Mouse (Mus musculus) kidney, embryonic 16.5 days (tissue): ENCODE data around the gene Des. TPM values are rescaled to one million over a fixed set of nuclear protein-coding genes. Genes with fewer than 3 reads are reported as not detected.

Source experiments
- ATAC-seq: fragments of 200-750 bp; cut with Nextera tagmentation; 2 replicates; pipeline ENCODE4 v1.8.0; 2017; ENCODE audit warnings: moderate TSS enrichment; ENCODE audit not compliant: low FRiP score, low TSS enrichment
- H3K27ac ChIP-seq: fragments of 300-500 bp; sonication (generic); 2 replicates; pipeline ENCODE4 v1.5.1; 2014; ENCODE audit warnings: low read length
- H3K27me3 ChIP-seq: fragments of 300-500 bp; sonication (generic); 2 replicates; pipeline ENCODE4 v1.6.1; 2014; ENCODE audit warnings: low read length, control low read depth, mixed read lengths; ENCODE audit not compliant: insufficient read depth
- H3K36me3 ChIP-seq: fragments of 300-500 bp; sonication (generic); 2 replicates; pipeline ENCODE4 v1.6.1; 2014; ENCODE audit warnings: low read length, control low read depth, mixed read lengths; ENCODE audit not compliant: insufficient read depth
- H3K4me1 ChIP-seq: fragments of 300-500 bp; sonication (generic); 2 replicates; pipeline ENCODE4 v1.6.1; 2014; ENCODE audit warnings: low read length, control low read depth, mixed read lengths; ENCODE audit not compliant: insufficient read depth
- H3K4me2 ChIP-seq: fragments of 300-500 bp; sonication (generic); replicated peaks from 2 replicates; pipeline ENCODE4 v1.6.1; 2014; ENCODE audit warnings: low read depth, low read length
- H3K4me3 ChIP-seq: fragments of 300-500 bp; sonication (generic); 2 replicates; pipeline ENCODE4 v1.5.1; 2014; ENCODE audit warnings: mild to moderate bottlenecking, low read length
- H3K9ac ChIP-seq: fragments of 300-500 bp; sonication (generic); replicated peaks from 2 replicates; pipeline ENCODE4 v1.6.1; 2014; ENCODE audit warnings: low read length
- H3K9me3 ChIP-seq: fragments of 300-500 bp; sonication (generic); 2 replicates; pipeline ENCODE4 v1.6.1; 2016; ENCODE audit warnings: low read length, control low read depth
- WGBS: fragments of 180-500 bp; shearing (Covaris S2); extraction: QIAGEN DNeasy Blood & Tissue Kit; methylation state at CpG from one replicate; pipeline ENCODE4 v1.1.7; 2014; 5-methylcytosine and 5-hydroxymethylcytosine counted together
- polyA plus RNA-seq: library from polyadenylated mRNA; unstranded; fragments of >200 nt; fragmentation: Nextera tagmentation; extraction: Ambion mirVana; gene quantifications from 2 replicates; pipeline ENCODE4 v1.2.1, GENCODE M21; 2015

Gene Des
- polyA plus RNA-seq, 1 experiment from 2014 or later = 53.6 TPM

DNA sequence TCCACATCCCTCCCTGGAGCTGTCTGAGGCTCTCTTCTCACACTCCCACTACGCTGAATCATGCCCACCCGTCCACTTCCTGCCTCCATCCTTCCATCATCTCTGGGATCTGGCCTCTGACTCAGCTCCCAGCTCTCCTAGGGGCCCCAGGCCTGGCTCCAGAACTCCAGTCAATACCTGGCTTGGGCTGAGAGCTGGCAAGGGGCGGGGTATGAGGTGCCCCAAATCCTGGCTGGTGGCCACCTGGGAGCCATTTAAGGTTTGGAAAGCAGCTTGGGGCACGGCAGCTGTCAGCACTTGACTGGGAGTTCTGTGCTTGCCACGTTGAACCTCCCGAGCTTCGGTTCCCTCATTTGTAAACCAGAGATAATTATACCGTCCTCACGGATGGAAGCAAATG is 33.0 kb downstream of the Des start:
- H3K4me3 ChIP-seq = no peak overlapping the region
- no peak overlapping the region for H3K9ac ChIP-seq
- H3K4me2 ChIP-seq = no peak overlapping the region
- WGBS = 63% methylated on average over 9 of the region's 9 CpGs
- peaks cover 7% of the 10 kb centered on the region for H3K4me1 ChIP-seq
- ATAC-seq = no peak
- H3K9me3 ChIP-seq = no peaks in the 10 kb centered on the region
- H3K27me3 ChIP-seq = peaks cover 14% of the 10 kb centered on the region
- H3K36me3 ChIP-seq = peaks cover 8% of the 10 kb centered on the region; the same call in 1 of the 2 replicates
- H3K27ac ChIP-seq = no peak overlapping the region

DNA sequence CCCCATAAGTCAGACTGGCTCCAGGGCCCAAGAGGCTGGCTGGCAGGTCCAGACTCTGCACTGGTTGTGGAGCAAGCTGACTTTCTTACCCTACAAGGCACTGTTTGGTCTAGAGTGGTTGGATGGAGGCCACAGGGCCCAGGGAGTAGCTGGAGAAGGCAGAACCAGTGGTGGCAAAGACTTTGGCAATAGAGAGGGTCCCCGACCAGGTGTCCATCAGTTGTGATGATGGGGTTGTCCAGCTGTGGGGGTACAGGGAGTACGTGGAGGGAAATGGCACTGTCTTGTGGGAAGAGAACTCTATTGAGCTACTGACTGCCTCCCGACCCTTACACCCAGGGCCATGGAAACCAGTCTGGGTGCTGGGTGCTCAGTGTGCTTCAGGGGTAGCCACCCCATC is 33.7 kb downstream of the Des start:
- Histone ChIP-seq H3K4me2 (no peak overlapping the region), H3K9ac (no peak overlapping the region), H3K27ac (no peak overlapping the region), H3K36me3 (peaks cover 8% of the 10 kb centered on the region; the same call in 1 of the 2 replicates), H3K27me3 (peaks cover 8% of the 10 kb centered on the region; the same call in 1 of the 2 replicates), H3K4me1 (peaks cover 8% of the 10 kb centered on the region), H3K9me3 (no peaks in the 10 kb centered on the region), H3K4me3 (no peak overlapping the region)
- WGBS = 89% methylated on average over 3 of the region's 3 CpGs
- no peak for ATAC-seq

DNA sequence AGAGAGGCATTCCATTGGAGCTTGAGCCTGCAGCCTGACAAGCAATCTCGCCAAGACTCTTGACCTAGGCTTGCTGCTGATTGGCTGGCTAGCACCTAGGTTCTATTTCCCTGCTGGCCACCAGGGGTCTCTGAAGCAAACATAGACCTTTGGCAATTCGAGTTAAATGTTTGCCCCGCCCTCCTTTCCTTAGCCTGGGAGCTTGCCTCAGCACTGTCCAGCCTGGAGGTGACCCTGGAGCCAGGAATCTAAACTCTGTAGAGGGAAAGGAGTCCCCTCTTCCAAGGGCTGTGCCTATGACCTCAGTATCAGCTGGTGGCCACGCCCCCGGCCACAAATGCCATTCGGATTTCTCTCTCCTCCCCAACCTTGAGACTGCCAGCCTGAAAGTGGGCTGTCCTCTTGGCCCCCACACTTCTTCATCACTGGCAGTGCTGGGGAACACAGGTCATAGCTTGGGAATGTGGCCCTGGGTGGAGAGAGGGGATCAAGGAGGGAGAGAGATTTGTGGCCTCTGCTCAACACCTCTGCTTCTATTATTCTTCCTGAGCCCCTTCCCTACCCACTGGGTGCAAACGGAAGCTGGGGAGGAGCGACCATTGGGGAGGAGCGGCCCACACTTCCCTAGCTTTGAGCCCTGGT is 38.8 kb downstream of the Des start:
- H3K27me3 ChIP-seq = no peaks in the 10 kb centered on the region
- H3K9me3 ChIP-seq = no peaks in the 10 kb centered on the region
- peaks cover 35% of the 10 kb centered on the region for H3K36me3 ChIP-seq
- peak overlapping the region; percentile 93 for H3K27ac ChIP-seq
- WGBS = 11% methylated on average over 9 of the region's 9 CpGs
- no peak overlapping the region for H3K4me3 ChIP-seq
- peaks cover 32% of the 10 kb centered on the region for H3K4me1 ChIP-seq
- peak; percentile 80 for ATAC-seq
- 0 out of 2 replicates have a peak overlapping the region, but pooled peaks have one; percentile 57 for H3K4me2 ChIP-seq
- H3K9ac ChIP-seq = peak overlapping the region; percentile 63

DNA sequence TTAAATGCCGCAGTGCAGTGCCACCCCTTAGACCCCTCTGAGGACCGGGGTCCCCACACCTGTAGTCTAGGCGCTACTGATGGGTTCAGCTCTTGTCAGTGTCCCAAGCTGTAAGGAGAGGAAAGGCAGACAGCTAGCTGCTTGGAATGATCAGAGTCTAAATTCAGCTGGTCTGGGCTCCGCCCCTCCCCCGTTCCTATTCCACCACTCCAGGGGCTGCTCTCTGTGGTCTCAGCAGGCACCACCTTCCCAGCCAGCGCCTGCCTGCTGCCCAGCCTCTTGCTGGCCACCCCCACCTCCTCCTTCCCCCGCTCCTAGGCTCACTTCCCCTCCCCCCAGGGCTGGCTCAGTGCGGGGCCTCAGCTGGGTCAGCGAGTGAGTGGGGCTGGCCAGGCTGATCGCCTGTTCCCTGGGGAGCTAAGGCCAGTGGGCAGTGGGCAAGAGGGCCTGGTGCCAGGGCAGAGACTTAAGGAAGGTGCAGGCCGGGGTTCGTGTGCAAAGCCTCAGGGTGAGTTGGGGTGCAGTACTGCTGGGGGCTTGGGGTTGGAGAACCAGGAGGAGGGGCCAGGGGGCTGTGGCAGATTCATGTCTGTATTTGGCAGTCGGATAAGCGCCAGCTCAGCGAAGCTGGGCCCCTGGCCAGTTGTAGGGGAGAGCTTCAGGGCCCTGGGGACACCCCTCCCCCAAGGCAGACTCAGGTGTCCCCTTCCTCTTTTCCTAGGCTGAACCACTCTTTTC is 39.8 kb downstream of the Des start:
- Histone ChIP-seq H3K27ac (peak overlapping the region; percentile 93), H3K4me2 (peak overlapping the region; percentile 57), H3K36me3 (peaks cover 45% of the 10 kb centered on the region), H3K4me1 (peaks cover 32% of the 10 kb centered on the region), H3K9me3 (no peaks in the 10 kb centered on the region), H3K27me3 (no peaks in the 10 kb centered on the region), H3K9ac (peak overlapping the region; percentile 63), H3K4me3 (peak overlapping the region; percentile 40)
- ATAC-seq = peak; percentile 94
- WGBS = 8% methylated on average over 15 of the region's 15 CpGs

DNA sequence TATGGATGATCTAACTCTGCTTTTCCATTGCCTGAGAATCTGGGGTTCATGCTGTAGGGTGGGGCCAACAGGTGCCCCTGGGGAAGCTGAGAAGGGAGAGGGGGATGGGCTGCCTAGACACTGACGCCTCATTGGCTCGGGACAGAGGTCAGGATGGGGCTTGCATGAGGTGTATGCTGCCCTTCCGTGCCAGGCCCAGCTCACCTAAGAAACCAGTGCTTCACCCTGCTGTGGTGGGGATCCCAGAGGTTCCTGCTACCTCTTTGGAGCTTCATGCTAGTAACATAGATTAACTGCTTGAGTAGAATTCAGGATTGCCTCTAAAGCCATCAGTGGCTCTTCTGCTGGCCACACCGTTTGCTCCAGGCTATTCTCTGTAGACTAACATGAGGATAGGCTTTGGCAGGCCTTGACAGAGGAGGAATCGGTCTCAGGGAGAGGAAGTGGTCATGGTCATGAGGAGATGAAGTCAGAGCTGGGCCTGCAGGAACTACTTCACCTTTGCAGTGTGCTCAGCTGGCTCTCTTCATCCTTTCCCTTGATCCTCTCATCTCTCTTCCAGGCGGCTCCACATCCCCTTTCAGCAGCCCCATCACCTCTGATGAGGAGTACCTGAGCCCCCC is 40.5 kb downstream of the Des start:
- peak overlapping the region; percentile 63 for H3K9ac ChIP-seq
- H3K27ac ChIP-seq = peak overlapping the region; percentile 93
- H3K36me3 ChIP-seq = peaks cover 50% of the 10 kb centered on the region
- H3K9me3 ChIP-seq = no peaks in the 10 kb centered on the region
- peak overlapping the region; percentile 57 for H3K4me2 ChIP-seq
- H3K27me3 ChIP-seq = no peaks in the 10 kb centered on the region
- ATAC-seq = peak; percentile 11; the same call in 1 of the 2 replicates
- WGBS = 32% methylated on average over 6 of the region's 6 CpGs
- peak overlapping the region; percentile 40 for H3K4me3 ChIP-seq
- peaks cover 32% of the 10 kb centered on the region for H3K4me1 ChIP-seq

DNA sequence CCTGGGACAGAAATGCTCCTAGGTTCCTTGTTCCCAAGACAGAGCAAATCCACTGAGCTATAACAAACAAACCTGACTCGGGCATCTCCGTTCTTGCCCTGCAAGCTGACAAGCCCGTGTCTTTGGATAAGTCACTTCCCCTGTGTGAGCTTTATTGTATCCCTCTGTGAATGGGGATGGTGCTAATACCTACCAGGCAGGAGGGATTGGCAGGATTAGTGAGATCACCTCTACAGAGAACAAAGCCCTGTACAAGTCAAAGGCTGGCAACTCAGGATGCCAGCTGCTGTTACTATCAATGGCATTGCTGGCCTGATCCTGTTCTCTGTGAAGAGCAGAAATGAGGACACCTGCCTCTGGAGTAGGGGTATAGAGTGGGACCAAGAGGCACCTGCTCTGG is 45.4 kb downstream of the Des start:
- Histone ChIP-seq H3K9me3 (no peaks in the 10 kb centered on the region), H3K9ac (no peak overlapping the region), H3K4me2 (no peak overlapping the region), H3K27me3 (no peaks in the 10 kb centered on the region), H3K36me3 (peaks cover 63% of the 10 kb centered on the region), H3K4me3 (no peak overlapping the region), H3K27ac (no peak overlapping the region), H3K4me1 (peaks cover 8% of the 10 kb centered on the region)
- 88% methylated on average over 3 of the region's 3 CpGs for WGBS
- no peak for ATAC-seq

DNA sequence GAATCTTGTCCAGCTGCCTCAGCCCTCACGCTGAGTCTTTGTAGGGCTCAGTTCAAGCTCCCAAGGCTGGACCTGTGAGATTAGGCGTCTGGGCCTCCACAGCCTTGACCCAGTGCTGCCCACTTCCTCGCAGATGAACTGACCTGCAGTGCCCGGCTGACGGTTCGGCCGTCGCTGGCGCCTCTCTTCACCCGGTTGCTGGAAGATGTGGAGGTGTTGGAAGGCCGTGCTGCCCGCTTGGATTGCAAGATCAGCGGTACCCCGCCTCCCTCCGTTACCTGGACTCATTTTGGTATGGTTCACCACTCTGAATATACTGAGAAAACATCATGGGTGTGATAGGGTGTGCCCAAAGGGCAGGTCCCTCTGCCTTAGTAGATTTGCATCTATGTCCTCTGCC is 46.0 kb downstream of the Des start:
- H3K4me3 ChIP-seq = no peak overlapping the region
- H3K27me3 ChIP-seq = no peaks in the 10 kb centered on the region
- no peak overlapping the region for H3K4me2 ChIP-seq
- no peak overlapping the region for H3K27ac ChIP-seq
- H3K9me3 ChIP-seq = no peaks in the 10 kb centered on the region
- 91% methylated on average over 15 of the region's 15 CpGs for WGBS
- H3K9ac ChIP-seq = no peak overlapping the region
- peaks cover 62% of the 10 kb centered on the region for H3K36me3 ChIP-seq
- H3K4me1 ChIP-seq = 0 out of 2 replicates have a peak, but pooled peaks cover 2% of the 10 kb centered on the region
- ATAC-seq = no peak

DNA sequence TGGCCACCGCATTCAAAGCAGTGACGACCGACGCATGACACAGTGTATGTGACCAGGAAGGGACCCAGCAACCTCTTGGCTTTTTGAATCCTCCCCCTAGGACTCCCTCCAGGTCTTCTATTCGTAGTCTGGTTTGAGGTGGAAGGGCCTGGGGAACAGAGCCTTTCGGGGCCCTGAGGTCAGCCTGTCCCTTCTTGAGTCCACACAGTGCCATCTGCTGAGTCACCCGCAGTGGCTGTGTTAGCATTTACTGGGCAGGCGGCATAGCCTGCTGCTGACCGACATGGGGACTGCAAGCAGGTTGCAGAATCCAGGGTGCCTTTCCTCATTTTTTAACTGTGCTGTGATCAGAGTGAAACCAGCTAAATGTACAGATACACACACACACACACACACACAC is 46.9 kb downstream of the Des start:
- Histone ChIP-seq H3K27me3 (no peaks in the 10 kb centered on the region), H3K9me3 (no peaks in the 10 kb centered on the region), H3K4me1 (no peaks in the 10 kb centered on the region), H3K9ac (no peak overlapping the region), H3K4me2 (no peak overlapping the region), H3K4me3 (no peak overlapping the region), H3K36me3 (peaks cover 59% of the 10 kb centered on the region), H3K27ac (no peak overlapping the region)
- ATAC-seq = no peak
- WGBS = 93% methylated on average over 9 of the region's 9 CpGs

DNA sequence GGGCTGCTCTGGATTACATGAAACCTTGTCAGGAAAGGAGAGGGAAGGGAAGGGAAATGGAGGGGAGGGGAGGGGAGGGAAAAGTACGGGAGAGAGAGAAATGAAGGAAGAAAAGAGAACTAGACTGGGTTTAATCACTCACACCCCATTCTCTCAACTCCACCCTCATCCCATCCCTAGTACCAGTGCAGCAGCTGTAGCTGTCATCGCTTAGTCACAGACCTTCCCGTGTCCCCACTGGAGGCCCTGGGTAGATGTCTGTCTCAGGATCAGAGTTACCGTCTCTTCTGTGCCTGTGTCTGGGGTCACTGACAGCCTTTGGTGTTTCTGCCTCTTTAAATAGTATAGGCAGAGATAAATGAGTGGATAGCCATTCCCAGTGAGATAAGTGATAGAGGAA is 48.1 kb downstream of the Des start:
- H3K4me3 ChIP-seq = no peak overlapping the region
- H3K4me2 ChIP-seq = no peak overlapping the region
- no peak for ATAC-seq
- no peaks in the 10 kb centered on the region for H3K27me3 ChIP-seq
- peaks cover 48% of the 10 kb centered on the region for H3K36me3 ChIP-seq
- no peak overlapping the region for H3K9ac ChIP-seq
- no peak overlapping the region for H3K27ac ChIP-seq
- 77% methylated on average over 4 of the region's 4 CpGs for WGBS
- no peaks in the 10 kb centered on the region for H3K9me3 ChIP-seq
- H3K4me1 ChIP-seq = no peaks in the 10 kb centered on the region

DNA sequence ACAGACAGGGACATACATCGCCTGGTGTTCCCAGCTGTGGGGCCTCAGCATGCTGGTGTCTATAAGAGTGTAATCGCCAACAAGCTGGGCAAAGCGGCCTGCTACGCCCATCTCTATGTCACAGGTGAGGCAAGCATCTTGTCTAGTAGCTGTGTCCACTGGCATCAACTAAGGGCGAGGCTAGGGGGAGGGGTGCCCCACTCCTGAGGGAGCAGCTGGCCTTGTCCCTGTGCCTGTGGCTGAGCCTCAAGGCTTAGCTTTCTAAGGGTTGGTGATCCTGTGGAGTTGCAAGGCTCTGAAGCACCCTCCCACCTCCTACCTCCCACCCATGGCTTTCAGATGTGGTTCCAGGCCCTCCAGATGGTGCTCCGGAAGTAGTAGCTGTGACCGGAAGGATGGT is 49.8 kb downstream of the Des start:
- H3K27ac ChIP-seq = no peak overlapping the region
- no peak overlapping the region for H3K4me2 ChIP-seq
- no peaks in the 10 kb centered on the region for H3K9me3 ChIP-seq
- no peak overlapping the region for H3K9ac ChIP-seq
- no peak for ATAC-seq
- H3K36me3 ChIP-seq = peaks cover 37% of the 10 kb centered on the region
- 84% methylated on average over 7 of the region's 7 CpGs for WGBS
- H3K4me3 ChIP-seq = no peak overlapping the region
- no peaks in the 10 kb centered on the region for H3K4me1 ChIP-seq
- no peaks in the 10 kb centered on the region for H3K27me3 ChIP-seq
